Mouse (Mus musculus): Measurements from ENCODE around the gene Cdkn2aipnl.

Cdkn2aipnl gene

DNA sequence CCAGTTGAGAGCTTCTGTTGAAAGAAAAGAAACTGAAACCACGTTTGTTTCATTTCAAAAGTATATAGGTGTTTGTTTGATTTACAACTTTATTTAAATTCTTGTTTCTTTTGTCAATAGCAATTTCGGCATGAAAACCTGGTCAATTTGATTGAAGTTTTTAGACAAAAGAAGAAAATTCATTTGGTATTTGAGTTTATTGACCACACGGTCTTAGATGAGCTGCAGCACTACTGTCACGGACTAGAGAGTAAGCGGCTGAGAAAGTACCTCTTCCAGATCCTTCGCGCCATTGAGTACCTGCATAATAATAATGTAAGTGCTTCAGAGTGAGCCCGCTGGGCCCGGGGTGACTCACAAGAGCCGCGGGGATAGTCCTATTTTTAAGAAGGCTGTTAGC is 43.5 kb downstream of the Cdkn2aipnl start:
- no peak for DNase-seq (ENCODE audit: low spot score)

DNA sequence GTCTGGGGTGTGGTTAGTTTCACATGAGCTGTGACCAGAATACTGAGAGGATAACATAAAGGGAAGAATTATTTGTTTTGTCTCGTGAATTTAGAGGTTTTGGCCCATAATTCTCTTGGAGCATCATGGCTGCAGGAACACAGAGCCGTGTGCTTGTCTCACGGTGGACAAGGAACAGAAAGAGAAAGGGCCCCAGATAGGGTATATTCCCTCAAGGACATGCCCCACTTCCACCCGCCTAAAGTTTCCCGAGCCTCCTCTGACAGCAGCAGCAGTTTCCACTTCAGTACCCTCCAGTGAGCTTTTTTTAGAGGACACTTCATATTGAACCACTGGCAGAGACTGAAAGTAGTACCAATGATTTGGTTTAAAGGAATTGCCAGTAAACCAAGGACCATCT is 44.1 kb downstream of the Cdkn2aipnl start:
- DNase-seq (ENCODE audit: low spot score) = no peak

DNA sequence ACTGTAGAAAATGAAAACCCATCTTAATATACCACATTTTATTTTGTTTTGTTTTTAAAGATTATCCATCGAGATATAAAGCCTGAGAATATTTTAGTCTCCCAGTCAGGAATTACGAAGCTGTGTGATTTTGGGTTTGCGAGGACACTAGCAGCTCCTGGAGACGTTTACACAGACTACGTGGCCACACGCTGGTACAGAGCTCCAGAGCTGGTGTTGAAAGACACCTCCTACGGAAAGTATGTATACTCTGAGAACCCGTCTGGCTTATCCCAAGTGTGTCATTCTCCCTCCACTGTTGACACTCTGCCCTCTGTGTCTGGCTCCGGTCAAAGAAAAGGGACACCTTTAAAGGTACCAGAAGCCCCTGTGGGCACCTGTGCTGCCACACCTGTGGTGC is 50.8 kb downstream of the Cdkn2aipnl start:
- DNase-seq (ENCODE audit: low spot score) = no peak

All from T-cell, adult 2 months (primary cell).